Mouse (Mus musculus) erythroblast, embryonic 14.5 days (primary cell): ENCODE measurements at regions not wholly inside any gene's neighbourhood (a gene's known extent, or its start where the extent isn't known, plus 50 kb on each side); places are given as distances from the start of the nearest gene placed in this dataset.

Experiments used
- H3K27me3 ChIP-seq: 2 replicates; pipeline ENCODE4 v1.6.1; 2012; ENCODE audit warnings: inconsistent platforms; ENCODE audit not compliant: control insufficient read depth
- H3K36me3 ChIP-seq: 2 replicates; pipeline ENCODE4 v1.6.1; 2012; ENCODE audit warnings: mild to moderate bottlenecking, inconsistent platforms; ENCODE audit not compliant: control insufficient read depth
- H3K4me1 ChIP-seq: 2 replicates; pipeline ENCODE4 v1.6.1; 2012; ENCODE audit warnings: inconsistent platforms; ENCODE audit not compliant: control insufficient read depth
- H3K4me3 ChIP-seq: replicated peaks from 2 replicates; pipeline ENCODE3; 2012; ENCODE audit warnings: moderate library complexity, mild to moderate bottlenecking, inconsistent platforms
- H3K9me3 ChIP-seq: 2 replicates; pipeline ENCODE4 v1.6.1; 2012; ENCODE audit warnings: low read length, inconsistent platforms, mixed read lengths; ENCODE audit not compliant: control insufficient read depth
- GATA1 ChIP-seq: IDR thresholded peaks from 2 replicates; pipeline ENCODE4 v1.6.1; 2012; ENCODE audit warnings: low read length, inconsistent platforms, mixed read lengths
- TAL1 ChIP-seq: IDR thresholded peaks from 3 replicates; pipeline ENCODE4 v1.6.1; 2012; ENCODE audit warnings: low read length, inconsistent platforms, mixed read lengths

DNA sequence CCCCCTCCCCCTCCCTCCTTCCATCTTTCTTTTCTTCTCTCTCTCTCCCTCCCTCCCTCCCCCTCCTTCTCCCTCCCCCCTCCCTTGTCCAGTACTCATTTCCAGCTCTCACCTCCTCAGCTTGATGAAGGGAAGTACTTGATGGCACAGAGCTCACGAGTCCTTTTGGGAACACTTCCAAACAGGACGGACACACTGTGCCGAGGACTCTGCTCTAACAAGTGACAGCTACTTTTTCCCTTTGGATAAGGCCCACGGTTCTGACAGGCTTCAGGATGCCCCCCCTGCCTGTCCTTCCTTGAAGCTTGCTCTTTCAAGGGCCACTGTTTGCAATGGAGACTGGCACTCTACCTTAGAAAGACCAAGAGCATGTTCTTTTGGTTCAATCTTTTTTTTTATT, 110.8 kb upstream of the Rreb1 start:
- Histone ChIP-seq H3K9me3 (no peaks in the 10 kb centered on the region), H3K36me3 (no peaks in the 10 kb centered on the region), H3K27me3 (no peaks in the 10 kb centered on the region), H3K4me1 (peaks cover 8% of the 10 kb centered on the region; the same call in 1 of the 2 replicates), H3K4me3 (no peak overlapping the region)
- TF ChIP-seq GATA1 (no peak), TAL1 (no peak)

DNA sequence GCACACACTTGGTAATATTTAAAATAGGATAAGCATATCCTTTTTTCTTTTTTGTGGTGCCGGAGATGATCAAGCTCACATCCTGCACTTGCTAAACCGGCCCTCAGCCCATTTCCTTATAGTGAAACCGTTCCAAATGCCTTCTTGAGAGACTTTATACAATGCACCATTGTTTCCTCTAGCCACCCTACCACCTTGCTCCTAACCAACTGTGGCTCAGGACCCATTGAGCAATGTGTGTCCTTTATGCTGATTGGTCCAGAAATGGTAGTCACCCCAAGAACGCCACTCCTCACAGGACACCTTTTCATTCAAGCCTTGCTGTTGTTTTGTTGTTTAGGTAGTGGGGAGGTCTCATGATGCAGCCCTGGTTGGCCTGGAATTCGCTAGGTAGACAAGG, 110.3 kb upstream of the Rreb1 start:
- Histone ChIP-seq H3K27me3 (no peaks in the 10 kb centered on the region), H3K4me3 (no peak overlapping the region), H3K9me3 (no peaks in the 10 kb centered on the region), H3K4me1 (peaks cover 8% of the 10 kb centered on the region; the same call in 1 of the 2 replicates), H3K36me3 (no peaks in the 10 kb centered on the region)
- no peak for TF ChIP-seq TAL1
- no peak for TF ChIP-seq GATA1

DNA sequence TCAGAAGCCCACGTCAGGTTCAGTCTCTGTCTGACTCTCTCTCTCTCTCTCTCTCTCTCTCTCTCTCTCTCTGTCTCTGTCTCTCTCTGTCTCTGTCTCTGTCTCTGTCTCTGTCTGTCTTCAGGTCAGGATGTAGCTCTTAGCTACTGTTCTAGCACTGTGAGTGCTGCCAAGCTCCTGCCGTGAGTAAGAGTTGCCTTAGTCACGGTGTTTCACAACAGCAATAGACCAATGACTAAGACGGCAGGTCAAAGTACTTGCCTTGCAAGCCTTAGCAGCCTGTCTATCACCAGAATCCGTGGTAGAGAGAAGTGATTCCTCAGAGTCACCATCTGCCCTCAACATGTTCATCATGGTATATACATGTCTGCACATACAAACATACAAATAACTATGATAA, 107.1 kb upstream of the Rreb1 start:
- H3K4me1 ChIP-seq: peaks cover 10% of the 10 kb centered on the region
- no peaks in the 10 kb centered on the region for H3K27me3 ChIP-seq
- no peak overlapping the region for H3K4me3 ChIP-seq
- no peaks in the 10 kb centered on the region for H3K9me3 ChIP-seq
- TF ChIP-seq TAL1: no peak
- TF ChIP-seq GATA1: no peak
- no peaks in the 10 kb centered on the region for H3K36me3 ChIP-seq

DNA sequence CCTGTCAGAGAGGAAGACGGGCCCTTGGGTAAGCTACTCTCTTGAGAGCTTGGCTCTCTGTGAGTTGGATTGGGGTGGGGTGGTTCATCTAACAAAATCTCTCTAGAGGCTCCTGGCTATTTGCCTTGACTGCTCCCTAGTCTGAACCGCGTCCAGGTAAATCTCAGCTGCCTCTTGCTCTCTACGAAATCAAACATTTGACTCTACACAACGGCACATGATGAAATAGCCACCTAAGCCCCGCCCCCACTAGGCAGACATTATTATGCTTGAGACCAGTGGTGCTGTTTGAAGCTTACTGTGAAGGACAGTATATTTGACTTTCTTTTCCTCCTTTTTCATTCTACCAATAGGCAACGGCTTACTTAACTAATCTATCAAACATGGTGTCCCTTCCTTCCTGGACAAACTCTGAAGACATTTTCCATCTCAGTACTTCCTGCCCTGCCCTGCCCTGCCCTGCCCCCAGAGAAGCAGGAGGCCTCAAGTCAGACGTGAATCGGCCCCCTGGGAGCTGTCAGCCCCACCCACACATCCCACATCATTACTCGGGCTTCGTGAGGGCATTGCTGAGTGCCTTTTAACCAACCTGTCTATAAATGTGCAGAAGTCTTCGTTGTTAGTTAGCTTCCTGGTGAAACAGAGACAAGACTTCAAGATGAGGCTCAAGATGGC, 103.4 kb upstream of the Rreb1 start:
- no peaks in the 10 kb centered on the region for H3K9me3 ChIP-seq
- H3K4me1 ChIP-seq: peaks cover 3% of the 10 kb centered on the region
- H3K4me3 ChIP-seq: no peak overlapping the region
- TF ChIP-seq GATA1 (no peak), TAL1 (no peak)
- H3K27me3 ChIP-seq: no peaks in the 10 kb centered on the region
- H3K36me3 ChIP-seq: no peaks in the 10 kb centered on the region

DNA sequence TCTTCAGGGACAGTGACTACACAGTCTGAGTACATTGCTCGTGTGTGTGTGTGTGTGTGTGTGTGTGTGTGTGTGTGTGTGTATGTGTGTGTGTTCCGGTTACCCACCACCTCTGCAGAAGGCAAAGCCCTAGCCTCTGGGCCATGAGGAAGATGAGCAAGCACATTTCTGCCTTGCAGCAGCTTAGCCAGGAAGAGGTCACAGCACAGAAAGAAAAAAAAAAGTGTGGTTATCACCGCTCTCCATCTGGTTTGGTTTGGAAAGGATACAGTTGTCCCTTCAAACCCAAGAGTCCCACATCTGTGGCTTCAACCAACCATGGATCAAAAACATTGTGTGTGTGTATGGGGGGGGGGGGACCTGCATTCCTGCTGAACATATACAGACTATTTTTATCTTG, 102.5 kb upstream of the Rreb1 start:
- Histone ChIP-seq H3K9me3 (no peaks in the 10 kb centered on the region), H3K36me3 (no peaks in the 10 kb centered on the region), H3K4me1 (peaks cover 3% of the 10 kb centered on the region), H3K27me3 (no peaks in the 10 kb centered on the region), H3K4me3 (no peak overlapping the region)
- TF ChIP-seq TAL1 (no peak), GATA1 (no peak)

DNA sequence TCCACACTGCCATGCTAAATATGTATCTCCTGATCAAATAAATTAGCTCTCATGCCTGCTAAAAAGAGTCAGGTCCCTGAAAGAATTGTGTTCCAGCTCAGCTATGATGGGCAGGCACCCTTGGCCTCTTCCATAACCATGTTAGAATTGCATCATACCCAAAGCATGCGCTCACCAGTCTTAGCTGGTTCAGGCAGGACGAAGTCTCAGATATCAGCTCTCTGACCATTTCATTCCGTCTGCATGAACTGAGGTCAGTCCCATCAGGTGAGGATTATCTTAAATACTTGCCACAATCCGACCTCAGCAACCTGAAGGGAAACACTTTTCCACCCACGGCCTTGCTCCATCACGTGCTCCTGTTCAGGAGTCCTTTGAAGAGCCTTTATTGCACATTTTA, 101.3 kb upstream of the Rreb1 start:
- TF ChIP-seq TAL1 (no peak), GATA1 (no peak)
- no peak overlapping the region for H3K4me3 ChIP-seq
- H3K27me3 ChIP-seq: no peaks in the 10 kb centered on the region
- peaks cover 3% of the 10 kb centered on the region for H3K4me1 ChIP-seq
- no peaks in the 10 kb centered on the region for H3K9me3 ChIP-seq
- H3K36me3 ChIP-seq: no peaks in the 10 kb centered on the region

DNA sequence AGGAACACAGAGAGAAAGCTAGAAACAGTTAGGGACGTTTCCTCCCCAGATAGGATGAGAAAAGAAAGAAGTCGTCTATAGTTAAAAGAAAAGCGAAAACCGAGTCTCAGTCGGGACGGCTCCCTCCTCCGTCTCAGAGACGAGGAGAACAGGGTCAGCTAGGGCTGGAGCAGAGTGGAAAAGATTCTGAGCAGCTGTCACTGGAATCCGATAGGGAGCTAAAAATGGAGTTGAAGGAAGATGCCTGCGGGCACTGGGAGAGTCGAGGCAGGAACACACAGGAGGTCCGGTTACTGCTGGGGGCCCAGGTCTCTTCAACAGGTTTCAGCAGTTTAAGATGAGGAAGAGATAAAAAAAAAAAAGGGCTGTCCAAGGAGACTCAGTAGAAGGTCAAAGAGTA, 99.9 kb upstream of the Rreb1 start:
- TF ChIP-seq GATA1 (no peak), TAL1 (no peak)
- Histone ChIP-seq H3K4me3 (no peak overlapping the region), H3K9me3 (no peaks in the 10 kb centered on the region), H3K4me1 (peaks cover 3% of the 10 kb centered on the region), H3K36me3 (no peaks in the 10 kb centered on the region), H3K27me3 (no peaks in the 10 kb centered on the region)

DNA sequence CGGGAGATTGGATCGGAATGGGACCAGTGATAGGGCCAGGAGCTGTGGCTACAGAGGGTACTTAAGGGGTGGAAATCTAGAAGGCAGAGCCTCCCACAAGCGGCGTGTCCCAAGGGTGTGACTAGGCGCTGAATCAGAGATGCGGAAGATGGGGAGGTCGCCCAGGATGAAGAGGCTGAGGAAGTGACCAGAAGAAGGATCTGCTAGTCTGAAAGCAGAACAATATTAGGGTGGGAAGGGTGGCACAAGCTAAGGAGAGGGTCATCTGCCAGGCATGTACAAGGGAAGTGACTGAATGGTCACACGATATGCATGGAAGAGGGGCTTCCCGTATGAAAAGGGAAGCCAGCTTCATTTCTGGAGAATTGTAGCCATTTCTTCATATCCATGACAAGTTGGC, 99.4 kb upstream of the Rreb1 start:
- no peaks in the 10 kb centered on the region for H3K36me3 ChIP-seq
- TF ChIP-seq TAL1 (no peak), GATA1 (no peak)
- no peaks in the 10 kb centered on the region for H3K27me3 ChIP-seq
- H3K4me1 ChIP-seq: peaks cover 3% of the 10 kb centered on the region
- no peak overlapping the region for H3K4me3 ChIP-seq
- H3K9me3 ChIP-seq: no peaks in the 10 kb centered on the region

DNA sequence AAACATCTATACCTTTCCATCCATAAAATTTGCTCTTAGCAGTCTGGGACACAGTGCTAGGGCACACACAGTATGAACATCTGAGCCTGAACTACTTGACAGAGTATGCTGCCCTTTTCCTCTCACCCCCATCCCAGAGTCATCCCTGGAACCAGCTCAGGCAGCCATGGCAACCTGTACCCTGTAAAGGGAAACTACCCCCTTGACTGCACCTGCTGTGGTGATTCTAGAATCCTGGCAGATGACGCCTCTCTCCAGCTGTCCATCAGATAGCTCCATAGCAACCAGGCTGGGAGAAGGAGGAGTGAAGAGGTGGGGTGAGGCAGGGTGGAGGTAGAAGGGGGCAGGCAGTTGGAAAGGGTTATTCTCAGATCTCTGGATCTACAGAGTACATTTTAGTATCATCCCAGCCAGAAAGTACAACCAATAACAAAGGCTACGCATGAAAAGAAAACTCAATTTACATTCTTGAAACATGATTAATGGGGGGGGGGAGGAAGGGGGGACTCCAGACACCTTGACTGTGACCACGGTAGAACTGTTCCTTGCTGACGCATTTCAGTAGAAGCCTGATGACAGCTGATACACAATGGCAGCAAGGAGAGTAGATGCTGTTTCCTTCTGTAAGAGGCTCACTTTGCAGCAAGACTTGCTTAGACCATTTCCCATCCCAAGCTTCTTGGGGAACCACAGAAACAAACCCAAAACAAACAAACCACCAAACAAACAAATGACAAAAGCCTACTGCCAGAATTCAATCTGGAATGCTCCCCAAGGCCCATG, 97.2 kb upstream of the Rreb1 start:
- Histone ChIP-seq H3K4me1 (no peaks in the 10 kb centered on the region), H3K4me3 (no peak overlapping the region), H3K9me3 (no peaks in the 10 kb centered on the region), H3K36me3 (no peaks in the 10 kb centered on the region), H3K27me3 (no peaks in the 10 kb centered on the region)
- no peak for TF ChIP-seq TAL1
- TF ChIP-seq GATA1: no peak
